Mouse (Mus musculus) lung, adult 2 months (tissue): ENCODE results near the gene Trim72. TPM values are rescaled to one million over a fixed set of nuclear protein-coding genes. Genes with fewer than 3 reads are reported as not detected.

Experiments used
- DNase-seq: peaks from one replicate; pipeline ENCODE4 v3.0.0; 2022
- H3K4me1 ChIP-seq: fragments of 200-500 bp; 2 replicates; pipeline ENCODE4 v1.6.1; 2011; ENCODE audit warnings: low read length; ENCODE audit not compliant: control insufficient read depth, insufficient read depth
- H3K4me3 ChIP-seq: fragments of 200-500 bp; replicated peaks from 2 replicates; pipeline ENCODE3; 2011; ENCODE audit warnings: low read depth, mild to moderate bottlenecking, control low read depth, low read length; ENCODE audit errors: extremely low read depth
- CTCF ChIP-seq: fragments of 200-500 bp; IDR thresholded peaks from 2 replicates; pipeline ENCODE4 v1.5.1; 2011; ENCODE audit warnings: mild to moderate bottlenecking, low read length, control low read depth; ENCODE audit not compliant: insufficient read depth
- POLR2A ChIP-seq: fragments of 200-500 bp; IDR thresholded peaks from 2 replicates; pipeline ENCODE4 v1.6.1; 2011; ENCODE audit warnings: low read depth, mild to moderate bottlenecking, control low read depth, low read length, borderline replicate concordance; ENCODE audit errors: extremely low read depth
- WGBS: fragments of 180-500 bp; shearing (Covaris S2); methylation state at CpG from one replicate; pipeline ENCODE4 v1.1.7; 2018; 5-methylcytosine and 5-hydroxymethylcytosine counted together
- polyA plus RNA-seq: library from polyadenylated mRNA; depleted of rRNA; stranded (reverse); fragments of >200 nt; gene quantifications from 2 replicates; pipeline ENCODE4 v1.2.3, GENCODE M21; 2012

Trim72 gene
- polyA plus RNA-seq, 1 experiment = 15.4 TPM

DNA sequence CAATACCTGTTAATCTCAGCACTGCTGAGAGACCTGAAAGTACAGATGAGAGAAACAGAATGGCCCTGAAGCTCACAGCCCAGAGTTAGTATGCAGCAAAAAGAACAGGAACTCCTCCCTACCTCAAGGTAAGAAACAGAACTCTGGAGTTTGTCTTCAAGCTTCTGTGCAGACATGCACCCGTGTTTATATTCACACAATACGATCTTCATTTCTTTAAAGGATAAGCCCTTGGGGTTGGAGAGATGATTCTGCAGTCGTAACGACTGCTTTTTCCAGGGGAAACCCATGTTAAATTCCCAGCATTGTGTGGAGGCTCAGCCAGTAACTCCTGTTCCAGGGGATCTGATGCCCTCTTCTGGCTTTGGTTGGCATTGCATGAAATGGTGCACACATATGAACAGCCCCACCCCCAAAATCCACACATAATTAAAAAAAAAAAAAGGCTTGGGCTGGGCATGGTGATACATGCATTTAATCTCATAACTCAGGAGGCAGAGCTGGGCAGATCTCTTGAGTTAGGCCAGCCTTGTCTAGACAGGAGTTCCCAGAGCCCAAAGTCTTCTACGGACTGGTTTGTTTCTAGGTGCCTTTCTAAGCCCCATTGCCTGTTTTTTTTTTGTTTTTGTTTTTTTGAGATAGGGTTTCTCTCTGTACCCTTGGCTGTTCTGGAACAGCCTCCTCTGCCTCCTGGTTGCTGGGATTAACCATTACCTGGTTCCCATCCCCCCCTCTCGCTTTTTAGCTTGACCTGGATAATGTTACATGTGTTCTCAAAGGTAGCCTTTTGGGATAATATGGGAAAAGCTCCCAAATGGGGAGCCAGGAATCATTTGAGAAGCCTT, 11.9 kb upstream of the Trim72 start:
- TF ChIP-seq CTCF (peak; percentile 58), POLR2A (no peak)
- DNase-seq = peak; percentile 76
- WGBS = 52% methylated on average over 6 of the region's 6 CpGs

DNA sequence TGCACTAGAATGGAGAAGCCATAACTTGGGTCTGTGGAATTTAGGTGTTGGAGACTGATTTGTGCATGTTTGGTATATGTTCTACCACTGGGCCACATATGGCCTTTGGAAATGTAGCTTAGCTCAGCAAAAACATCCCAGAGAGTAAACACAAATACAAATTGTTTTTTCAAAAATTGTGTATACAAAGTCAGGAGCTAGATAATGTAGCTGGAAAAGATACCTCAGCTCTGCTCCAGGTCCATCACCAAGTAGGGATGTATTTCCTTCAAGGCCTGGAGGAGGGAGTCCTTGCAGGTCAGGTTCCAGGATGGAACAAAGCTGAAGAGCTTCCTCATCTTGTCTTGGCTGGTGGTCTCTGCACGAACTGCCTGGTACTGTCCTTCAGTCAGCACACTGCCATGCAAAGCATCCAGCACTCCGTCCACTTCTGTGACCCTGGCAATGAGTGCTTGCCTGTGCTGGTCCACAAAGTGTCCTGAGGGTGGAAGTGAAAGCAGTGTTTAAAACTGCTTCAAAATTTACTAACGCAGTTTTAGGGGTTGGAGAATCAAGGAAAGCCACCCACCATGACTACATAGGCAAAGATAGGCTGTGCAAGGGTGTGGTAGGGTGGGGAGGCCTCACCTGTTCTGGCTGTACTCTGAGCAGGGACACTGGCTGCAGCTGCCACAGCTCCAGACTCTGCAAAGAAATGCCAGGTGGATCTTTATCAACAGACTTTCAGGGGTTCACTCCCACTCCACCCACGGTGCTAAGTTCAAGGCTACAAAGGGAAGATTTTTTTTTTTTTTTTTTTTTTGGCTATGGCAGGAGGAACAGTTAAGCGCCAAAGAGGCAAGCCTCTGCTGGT, 11.0 kb upstream of the Trim72 start:
- TF ChIP-seq POLR2A = no peak
- TF ChIP-seq CTCF = no peak
- peak overlapping the region; percentile 55 for H3K4me3 ChIP-seq
- H3K4me1 ChIP-seq = peaks cover 7% of the 10 kb centered on the region; the same call in 1 of the 2 replicates
- DNase-seq = no peak
- WGBS = 28% methylated on average over 5 of the region's 5 CpGs

More for the DNA sequence above, 11.9 kb upstream of the Trim72 start:
- Histone ChIP-seq H3K4me3 (no peak overlapping the region), H3K4me1 (peaks cover 7% of the 10 kb centered on the region; the same call in 1 of the 2 replicates)

GRCm38 (mm10) chr7:127993341-127993977, 10.3 kb upstream of the Trim72 start, which contains the start of gene Pycard:
Pycard (minus strand) TSS chr7:127993867.
- Histone ChIP-seq H3K4me1 (peaks cover 7% of the 10 kb centered on the region; the same call in 1 of the 2 replicates), H3K4me3 (peak within 1 kb of the TSS; percentile 55)
- TF ChIP-seq CTCF (no peak), POLR2A (0 out of 2 replicates have a peak, but pooled peaks have one; percentile 26)
- WGBS = 5% methylated on average over 18 of the region's 18 CpGs
- peak; percentile 40 for DNase-seq

GRCm38 (mm10) chr7:127999436-127999835, 4.3 kb upstream of the Trim72 start:
- no peak for DNase-seq
- WGBS = 19% methylated on average over 1 of the region's 1 CpGs
- Histone ChIP-seq H3K4me3 (no peak overlapping the region), H3K4me1 (peaks cover 3% of the 10 kb centered on the region; the same call in 1 of the 2 replicates)
- TF ChIP-seq CTCF (no peak), POLR2A (no peak)

- WGBS = 12% methylated on average over 1 of the region's 1 CpGs
- DNase-seq = no peak
- TF ChIP-seq POLR2A (no peak), CTCF (no peak)
- H3K4me1 ChIP-seq = peaks cover 5% of the 10 kb centered on the region; the same call in 1 of the 2 replicates
- H3K4me3 ChIP-seq = no peak overlapping the region
Observed at GRCm38 (mm10) chr7:128000068-128000950, 3.4 kb upstream of the Trim72 start.

- Histone ChIP-seq H3K4me3 (no peak overlapping the region), H3K4me1 (peaks cover 5% of the 10 kb centered on the region; the same call in 1 of the 2 replicates)
- no peak for DNase-seq
- no peak for TF ChIP-seq POLR2A
- TF ChIP-seq CTCF = no peak
- WGBS = 84% methylated on average over 6 of the region's 6 CpGs
Observed at GRCm38 (mm10) chr7:128003098-128003497, 651 bp upstream of the Trim72 start.

GRCm38 (mm10) chr7:128004150-128004486, 369 bp downstream of the Trim72 start:
- no peak for DNase-seq
- 63% methylated on average over 5 of the region's 5 CpGs for WGBS
- Histone ChIP-seq H3K4me3 (no peak overlapping the region), H3K4me1 (peaks cover 5% of the 10 kb centered on the region; the same call in 1 of the 2 replicates)
- no peak for TF ChIP-seq CTCF
- no peak for TF ChIP-seq POLR2A

GRCm38 (mm10) chr7:128004487-128005362, 976 bp downstream of the Trim72 start:
- WGBS = 38% methylated on average over 35 of the region's 35 CpGs
- TF ChIP-seq CTCF = no peak
- no peak for TF ChIP-seq POLR2A
- Histone ChIP-seq H3K4me3 (peak overlapping the region; percentile 47), H3K4me1 (peaks cover 5% of the 10 kb centered on the region; the same call in 1 of the 2 replicates)
- peak; percentile 49 for DNase-seq
